Mouse (Mus musculus) kidney, adult 8-10 months (tissue): ENCODE results near the gene Otop1.

Experiments
- DNase-seq, 2 experiments: peaks; one replicate each; pipeline ENCODE4 v3.0.0; 2022

The Otop1 gene

GRCm38 (mm10) chr5:38275771-38276170 lies at the start of gene Otop1:
Otop1 (plus strand) TSS chr5:38275972.
- no peak for DNase-seq

DNA sequence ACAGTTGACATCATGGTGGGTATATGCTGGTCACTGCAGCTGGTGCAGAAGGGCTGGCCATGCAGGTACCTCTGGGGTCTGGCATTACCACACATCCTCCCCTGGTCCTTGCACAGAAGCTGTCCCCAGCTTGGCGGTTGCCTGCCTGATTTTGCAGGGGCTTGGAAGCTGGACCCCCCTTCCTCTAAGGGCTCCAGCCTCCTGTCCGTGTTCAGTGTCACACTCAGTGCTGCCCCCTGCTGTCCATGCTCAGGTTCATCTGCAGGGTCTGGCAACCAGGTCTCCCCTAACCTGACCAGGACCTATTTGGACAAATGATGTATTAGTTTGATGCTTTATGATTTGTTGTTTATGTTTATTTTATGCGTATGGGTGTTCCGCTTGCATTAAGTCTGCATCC lies 40.4 kb upstream of the Otop1 start:
- peak in 1 of 2 experiments; percentile 55 for DNase-seq

DNA sequence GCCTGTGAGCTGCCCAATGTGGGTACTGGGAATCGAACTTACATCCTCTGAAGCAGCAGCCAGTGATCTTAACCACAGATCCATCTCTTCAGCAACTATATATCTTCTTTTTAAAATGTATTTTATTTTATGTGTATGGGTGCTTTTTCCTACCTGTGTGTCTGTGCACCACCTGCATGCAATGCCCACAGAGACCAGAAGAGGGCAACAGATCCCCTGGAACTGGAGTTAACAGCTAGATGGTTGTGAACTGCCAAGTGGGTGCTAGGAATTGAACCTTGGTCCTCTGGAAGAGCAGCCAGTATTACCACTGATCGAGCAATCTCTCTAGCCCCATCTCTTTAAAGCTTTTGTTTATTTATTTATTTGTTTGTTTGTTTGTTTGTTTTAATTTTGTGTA lies 39.1 kb upstream of the Otop1 start:
- no peak for DNase-seq

GRCm38 (mm10) chr5:38240727-38241472 lies 34.9 kb upstream of the Otop1 start:
- no peak for DNase-seq

DNA sequence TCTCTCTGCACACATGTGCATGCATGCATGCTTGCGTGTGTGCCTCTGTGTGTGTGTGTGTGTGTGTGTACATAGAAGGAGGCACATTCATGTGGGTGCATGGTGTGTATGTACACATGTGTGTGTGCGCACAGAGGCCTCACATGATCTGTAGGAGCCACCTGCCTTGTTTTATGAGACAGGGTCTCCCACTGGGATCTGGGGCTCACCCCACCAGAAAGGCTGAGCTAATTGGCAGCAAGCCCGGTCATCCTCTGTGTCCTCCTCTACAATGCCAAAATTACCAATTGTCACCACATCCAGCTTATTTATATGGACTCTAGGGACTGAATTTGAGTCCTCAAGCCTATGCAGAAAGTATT lies 34.3 kb upstream of the Otop1 start:
- no peak for DNase-seq

DNA sequence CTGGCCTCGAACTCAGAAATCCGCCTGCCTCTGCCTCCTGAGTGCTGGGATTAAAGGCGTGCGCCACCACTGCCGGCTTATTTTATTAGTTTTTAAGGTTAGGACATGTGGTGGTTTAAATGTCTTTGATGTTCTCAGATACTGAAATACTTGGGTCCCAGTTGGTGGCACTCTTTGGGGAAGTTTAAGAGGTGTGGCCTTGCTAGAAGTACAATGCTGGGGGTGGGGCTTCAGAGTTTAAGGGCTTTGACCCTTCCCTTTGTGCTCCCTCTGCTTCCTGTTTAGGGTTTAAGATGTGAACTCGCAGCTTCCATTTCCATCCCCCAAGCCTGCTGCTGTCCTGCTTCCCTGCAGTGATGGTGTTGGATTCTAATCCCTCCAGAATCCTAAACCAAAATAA lies 33.8 kb upstream of the Otop1 start:
- no peak for DNase-seq

DNA sequence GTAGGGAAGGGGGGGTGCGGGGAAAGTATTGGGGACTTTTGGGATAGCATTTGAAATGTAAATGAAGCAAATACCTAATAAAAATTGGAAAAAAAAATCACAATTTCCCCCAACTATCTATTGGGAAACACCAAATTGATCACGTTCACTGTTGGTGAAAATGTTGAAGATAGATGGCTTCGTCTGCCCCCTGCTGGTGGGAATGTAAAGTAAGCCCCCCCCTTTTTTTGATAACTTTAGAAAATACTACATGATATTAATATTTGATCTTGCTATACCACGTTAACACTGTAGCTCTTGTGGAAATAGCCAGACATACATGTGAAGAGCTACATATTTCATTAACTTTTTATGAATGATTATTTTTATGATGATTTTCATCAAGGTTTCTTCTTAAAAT lies 20.6 kb upstream of the Otop1 start:
- DNase-seq, result no peak

DNA sequence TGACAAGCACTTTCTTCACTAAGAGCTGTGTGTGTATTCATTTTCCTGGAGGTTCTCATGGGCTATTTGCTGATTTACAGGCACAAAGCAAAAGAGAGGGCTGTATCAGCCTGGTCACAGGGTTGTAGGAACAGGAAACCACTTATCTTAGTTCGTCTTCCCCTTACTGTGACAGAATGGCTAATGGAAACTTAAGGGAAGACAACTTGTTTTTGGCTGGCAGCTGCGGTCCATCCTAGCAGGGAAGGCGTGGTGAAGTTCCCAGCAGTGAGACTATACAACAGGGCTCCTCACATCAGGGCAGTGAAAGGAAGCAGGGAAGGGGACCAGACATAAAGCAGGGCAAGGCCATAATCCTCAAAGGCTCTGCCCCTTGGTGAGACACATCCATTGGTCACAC lies 20.1 kb upstream of the Otop1 start:
- DNase-seq, result no peak

DNA sequence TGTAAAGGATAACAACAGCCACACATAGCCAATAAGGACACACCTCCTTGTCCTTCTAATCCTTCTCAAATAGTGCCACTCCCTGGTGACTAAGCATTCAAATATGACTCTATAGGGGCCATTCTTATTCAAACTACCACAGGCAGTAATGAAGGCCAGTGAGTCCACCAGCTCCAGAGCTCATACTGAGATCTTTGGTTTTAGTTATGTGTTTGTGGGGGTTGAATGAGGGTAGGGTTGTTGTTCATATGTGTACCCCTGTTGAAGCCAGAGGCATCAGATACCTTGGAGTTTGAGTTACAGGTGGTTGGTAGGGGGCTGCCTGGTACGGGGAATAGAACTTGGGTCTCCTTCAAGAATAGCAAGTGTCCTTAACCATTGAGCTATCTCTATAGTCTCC lies 19.2 kb upstream of the Otop1 start:
- no peak for DNase-seq

- DNase-seq, result no peak
Observed at GRCm38 (mm10) chr5:38258034-38258772, 17.6 kb upstream of the Otop1 start.

DNA sequence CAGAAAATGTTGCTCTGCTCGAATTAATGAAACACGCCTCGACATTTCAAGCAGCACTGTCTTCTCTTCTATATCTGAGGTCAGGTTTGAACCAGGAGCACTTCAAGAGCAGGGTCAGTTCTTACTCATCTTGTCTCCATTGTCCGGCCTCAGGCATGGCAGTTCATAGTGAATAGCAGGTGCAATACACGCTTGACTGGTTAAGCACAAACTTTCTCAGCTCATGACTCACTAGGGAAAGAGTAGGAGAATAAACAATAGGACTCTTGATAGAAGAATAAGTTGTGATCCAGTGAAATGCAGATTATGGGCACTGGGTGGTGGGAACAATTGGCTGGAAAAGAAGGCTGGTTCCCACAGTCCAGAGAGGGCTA lies 17.0 kb upstream of the Otop1 start:
- DNase-seq, result no peak

DNA sequence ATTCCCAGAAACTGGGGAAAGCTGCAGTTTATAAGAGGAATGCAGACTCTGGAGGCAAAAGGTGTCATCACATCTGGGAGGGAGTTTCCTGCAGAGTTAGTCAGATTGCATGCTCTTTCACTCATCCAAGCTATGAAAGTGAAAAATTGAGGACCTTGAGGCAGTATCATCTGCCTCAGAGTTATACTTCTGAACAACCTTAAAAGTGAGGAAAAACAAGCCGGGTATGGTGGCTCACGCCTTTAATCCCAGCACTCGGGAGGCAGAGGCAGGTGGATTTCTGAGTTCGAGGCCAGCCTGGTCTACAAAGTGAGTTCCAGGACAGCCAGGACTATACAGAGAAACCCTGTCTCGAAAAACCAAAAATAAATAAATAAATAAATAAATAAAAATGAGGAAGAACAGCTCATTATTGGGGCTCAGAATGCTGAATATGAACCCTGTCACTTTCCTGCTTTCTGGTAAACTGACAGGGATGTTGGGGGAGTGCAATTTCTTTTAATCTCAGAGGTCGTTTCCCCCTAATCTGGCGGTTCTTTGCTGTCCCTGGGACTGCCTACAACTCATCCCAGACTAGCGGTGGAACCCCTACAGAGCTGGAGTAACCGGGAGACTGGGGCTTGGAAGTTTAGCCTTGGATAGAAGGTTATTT lies 16.2 kb upstream of the Otop1 start:
- no peak for DNase-seq

DNA sequence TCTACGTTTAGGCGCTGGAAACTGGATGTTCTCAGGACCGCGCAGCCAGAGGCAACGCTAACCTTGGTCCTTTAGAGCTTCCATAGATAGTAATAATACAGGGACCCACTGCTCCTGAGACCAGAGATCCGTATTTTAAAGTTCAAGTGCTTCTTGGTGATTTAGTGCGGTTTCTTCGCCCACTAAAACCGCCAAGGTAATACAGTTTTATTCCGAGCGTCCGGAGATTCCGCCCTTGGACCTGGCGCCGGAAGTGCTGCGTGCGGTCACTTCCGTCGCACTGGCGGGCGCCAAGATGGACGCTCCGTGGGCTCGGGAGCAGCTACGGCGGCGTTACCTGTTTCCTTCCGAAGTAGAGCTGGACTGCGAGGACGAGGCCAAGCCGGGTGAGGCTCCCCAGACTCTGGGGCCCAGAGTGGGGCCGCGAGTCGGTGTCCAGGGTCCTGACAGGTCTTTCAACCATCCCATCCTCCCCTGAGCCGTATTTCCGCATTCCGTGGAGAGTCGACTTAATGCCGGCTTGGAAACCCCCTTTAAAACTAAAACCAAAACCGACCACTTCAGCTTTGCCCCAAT lies 15.6 kb upstream of the Otop1 start, which contains the start of gene Tmem128:
TSS of gene Tmem128 (plus strand) at position 79 of the 576 bp plus-strand sequence.
- peak; percentile 42 to 64 for DNase-seq

- DNase-seq, result no peak
Observed at GRCm38 (mm10) chr5:38270942-38271341, 4.8 kb upstream of the Otop1 start.

DNA sequence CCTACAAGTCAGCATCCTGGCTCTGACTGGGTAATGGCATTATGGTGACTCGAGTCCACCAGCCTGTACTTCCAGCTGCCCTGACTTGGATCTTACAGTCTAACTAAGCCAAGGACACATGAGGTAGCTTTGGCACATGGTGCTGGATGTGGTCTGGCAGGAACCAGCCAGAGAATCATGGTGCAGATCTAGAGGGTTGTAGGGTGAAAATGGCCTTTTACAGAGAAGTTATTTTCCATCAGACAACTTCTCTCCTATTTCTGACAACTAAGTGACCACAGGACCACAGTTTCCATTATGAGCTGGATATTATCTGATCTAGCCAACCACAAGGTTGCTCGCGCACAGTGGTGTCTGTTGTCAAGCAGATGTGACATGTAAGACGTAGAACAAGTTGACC lies 1.9 kb upstream of the Otop1 start:
- no peak for DNase-seq

DNA sequence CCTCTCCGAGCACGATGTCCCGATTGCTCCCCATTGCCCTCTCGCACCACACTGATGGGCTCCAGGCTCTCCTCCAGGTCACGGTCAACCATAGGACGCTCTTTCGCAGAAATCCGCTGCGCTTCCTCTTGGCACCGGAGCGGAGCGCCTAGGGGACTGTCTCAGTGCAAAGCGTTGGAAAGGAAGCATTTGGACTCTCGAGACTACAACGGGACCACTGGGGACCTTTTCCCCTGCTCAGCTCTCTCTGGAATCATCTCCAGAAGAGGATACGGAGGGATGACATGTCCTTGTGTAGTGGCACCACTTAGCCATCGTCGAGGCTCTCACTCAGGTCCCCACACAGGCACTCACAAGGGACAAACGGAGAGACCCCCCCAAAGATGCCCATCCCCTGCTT lies 679 bp downstream of the Otop1 start:
- DNase-seq, result no peak

DNA sequence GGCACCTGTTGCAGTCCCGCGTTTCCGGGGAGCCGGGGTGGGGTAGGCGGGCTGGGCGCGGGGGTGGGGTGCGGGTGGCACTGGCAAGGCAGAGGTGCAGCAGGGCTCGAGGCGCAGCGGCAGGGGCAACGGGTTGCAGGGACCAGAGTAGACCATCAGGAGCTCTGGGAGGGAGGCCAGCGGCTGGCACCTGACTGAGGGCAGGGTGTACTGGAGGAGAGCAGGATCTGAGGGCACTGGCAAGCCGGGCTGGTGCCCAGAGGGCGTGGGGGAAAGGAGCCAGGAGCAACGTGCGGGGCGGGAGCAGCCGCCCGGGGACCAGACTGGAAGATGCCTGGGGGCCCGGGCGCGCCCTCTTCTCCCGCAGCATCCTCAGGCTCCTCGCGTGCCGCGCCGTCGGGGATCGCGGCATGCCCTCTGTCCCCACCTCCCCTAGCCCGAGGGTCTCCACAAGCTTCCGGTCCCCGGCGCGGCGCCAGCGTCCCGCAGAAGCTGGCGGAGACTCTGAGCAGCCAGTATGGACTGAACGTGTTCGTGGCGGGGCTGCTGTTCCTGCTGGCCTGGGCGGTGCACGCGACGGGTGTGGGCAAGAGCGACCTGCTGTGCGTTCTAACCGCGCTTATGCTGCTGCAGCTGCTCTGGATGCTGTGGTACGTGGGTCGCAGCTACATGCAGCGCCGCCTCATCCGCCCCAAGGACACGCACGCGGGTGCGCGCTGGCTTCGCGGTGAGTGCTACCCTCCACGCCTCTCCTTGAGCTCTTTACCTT lies 1.5 kb downstream of the Otop1 start:
- no peak for DNase-seq

- no peak for DNase-seq
Observed at GRCm38 (mm10) chr5:38277936-38278600, 2.3 kb downstream of the Otop1 start.

- no peak for DNase-seq
Observed at GRCm38 (mm10) chr5:38280075-38280474, 4.3 kb downstream of the Otop1 start.

DNA sequence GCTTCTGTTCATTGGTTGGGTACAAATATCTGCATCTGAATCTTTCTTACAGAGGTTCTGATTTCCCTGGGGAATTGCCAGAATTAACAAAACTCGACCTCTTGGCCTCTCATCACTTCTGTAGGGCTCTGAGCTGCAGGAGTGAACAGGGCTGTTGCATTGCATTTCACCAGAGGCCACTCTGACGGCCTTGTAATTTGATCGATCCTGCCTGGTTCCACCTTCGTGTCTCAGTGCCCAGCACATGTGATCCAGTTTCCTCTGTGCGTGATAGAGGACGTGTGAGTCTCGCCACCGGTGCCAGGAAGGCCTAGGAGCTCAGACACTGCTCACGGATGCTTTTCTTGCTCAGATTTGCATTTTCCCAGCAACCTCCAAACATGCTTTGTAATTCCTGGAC lies 10.0 kb downstream of the Otop1 start:
- DNase-seq, result no peak

- DNase-seq, result no peak
Observed at GRCm38 (mm10) chr5:38288476-38288875, 12.7 kb downstream of the Otop1 start.

- DNase-seq, result no peak
Observed at GRCm38 (mm10) chr5:38301761-38302411, 26.1 kb downstream of the Otop1 start.
